Mouse (Mus musculus) brown adipose tissue, adult 24 weeks (tissue): ENCODE measurements around the gene Ccdc71. TPM values are rescaled to one million over a fixed set of nuclear protein-coding genes. Genes with fewer than 3 reads are reported as not detected.

ENCODE experiments used
- H3K27ac ChIP-seq: fragments of 200-500 bp; replicated peaks from 2 replicates; pipeline ENCODE4 v1.5.1; 2012; ENCODE audit warnings: low read depth, mild to moderate bottlenecking, low read length
- H3K4me1 ChIP-seq: fragments of 200-500 bp; 2 replicates; pipeline ENCODE4 v1.6.1; 2012; ENCODE audit warnings: low read length, mixed read lengths; ENCODE audit not compliant: control insufficient read depth, insufficient read depth, insufficient read length
- H3K4me3 ChIP-seq: fragments of 200-500 bp; 2 replicates; pipeline ENCODE4 v1.5.1; 2012; ENCODE audit warnings: low read depth, mild to moderate bottlenecking, low read length, moderate library complexity; ENCODE audit not compliant: insufficient read depth
- polyA plus RNA-seq: library from polyadenylated mRNA; stranded (reverse); fragments of >200 nt; gene quantifications from 2 replicates; pipeline ENCODE4 v1.2.4, GENCODE M21; 2012; ENCODE audit not compliant: missing spikeins, insufficient read depth, insufficient read length

Gene Ccdc71
- polyA plus RNA-seq, 1 experiment, result 8.2 TPM

GRCm38 (mm10) chr9:108478638-108479156, 18.4 kb downstream of the Ccdc71 start:
- Histone ChIP-seq H3K4me1 (peaks cover 14% of the 10 kb centered on the region), H3K27ac (peak overlapping the region; percentile 90), H3K4me3 (peak overlapping the region; percentile 98)

DNA sequence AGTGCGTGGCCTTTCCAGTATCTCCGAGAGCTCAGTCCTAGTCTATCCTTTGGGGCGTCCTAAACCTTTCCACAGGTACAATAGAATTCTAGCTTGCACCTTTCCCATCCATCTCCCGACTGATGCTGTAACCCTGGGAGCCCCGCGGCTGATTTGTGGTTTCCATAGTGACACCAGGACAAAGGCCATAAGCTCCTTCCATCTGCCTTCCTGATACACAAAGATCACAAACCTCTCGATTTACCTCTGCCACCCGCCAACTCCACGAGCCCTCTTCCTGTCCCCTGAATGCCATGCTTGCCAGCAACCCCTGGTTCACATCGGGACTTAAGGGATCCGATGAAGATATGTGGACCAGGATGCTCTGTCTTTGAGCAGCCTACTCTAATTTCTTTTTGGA, 18.9 kb downstream of the Ccdc71 start:
- Histone ChIP-seq H3K4me3 (peak overlapping the region; percentile 98), H3K4me1 (peaks cover 14% of the 10 kb centered on the region), H3K27ac (peak overlapping the region; percentile 83)

GRCm38 (mm10) chr9:108479721-108480351, 19.5 kb downstream of the Ccdc71 start, which contains the start of gene Lamb2:
Gene Lamb2, plus strand, starts transcription at chr9:108479736.
- peak within 1 kb of the TSS; percentile 94 for H3K27ac ChIP-seq
- peak within 1 kb of the TSS; percentile 98 for H3K4me3 ChIP-seq
- H3K4me1 ChIP-seq, result peaks cover 14% of the 10 kb centered on the region

- Histone ChIP-seq H3K4me3 (peak overlapping the region; percentile 98), H3K27ac (no peak overlapping the region)
Measured at GRCm38 (mm10) chr9:108480813-108481519, 20.6 kb downstream of the Ccdc71 start.

GRCm38 (mm10) chr9:108481520-108482210, 21.3 kb downstream of the Ccdc71 start:
- H3K4me1 ChIP-seq, result peaks cover 14% of the 10 kb centered on the region
- no peak overlapping the region for H3K27ac ChIP-seq
- peak overlapping the region; percentile 4; the same call in 1 of the 2 replicates for H3K4me3 ChIP-seq

More at GRCm38 (mm10) chr9:108480813-108481519, 20.6 kb downstream of the Ccdc71 start:
- peaks cover 14% of the 10 kb centered on the region for H3K4me1 ChIP-seq

DNA sequence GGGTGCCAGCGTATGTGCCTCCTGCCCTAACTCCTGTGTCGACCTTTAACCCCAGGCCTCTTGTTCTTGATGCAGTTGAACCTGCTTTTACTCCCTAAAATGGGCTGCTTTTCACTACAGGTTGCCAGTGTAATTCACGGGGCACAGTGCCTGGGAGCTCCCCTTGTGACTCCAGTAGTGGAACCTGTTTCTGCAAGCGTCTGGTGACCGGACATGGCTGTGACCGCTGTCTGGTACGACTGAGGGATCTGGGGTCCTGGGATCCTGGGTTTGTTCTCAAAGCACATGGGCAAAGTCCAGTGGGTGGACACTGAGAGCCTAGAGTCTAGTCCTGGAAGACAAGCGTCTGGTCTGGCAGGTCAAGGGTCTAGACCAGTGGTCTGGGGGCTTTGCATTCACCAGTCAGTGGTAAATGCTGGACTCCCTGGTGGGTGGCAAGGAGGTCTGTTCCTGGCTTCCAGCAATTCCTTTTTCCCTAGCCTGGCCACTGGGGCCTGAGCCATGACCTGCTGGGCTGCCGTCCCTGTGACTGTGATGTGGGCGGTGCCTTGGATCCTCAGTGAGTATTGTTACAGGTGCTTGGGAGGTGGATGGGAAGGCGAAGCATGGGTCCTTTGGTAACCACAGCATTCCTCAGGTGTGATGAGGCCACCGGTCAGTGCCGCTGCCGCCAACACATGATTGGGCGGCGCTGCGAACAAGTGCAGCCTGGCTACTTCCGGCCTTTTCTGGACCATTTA, 22.9 kb downstream of the Ccdc71 start:
- Histone ChIP-seq H3K4me1 (peaks cover 14% of the 10 kb centered on the region), H3K4me3 (no peak overlapping the region), H3K27ac (no peak overlapping the region)

DNA sequence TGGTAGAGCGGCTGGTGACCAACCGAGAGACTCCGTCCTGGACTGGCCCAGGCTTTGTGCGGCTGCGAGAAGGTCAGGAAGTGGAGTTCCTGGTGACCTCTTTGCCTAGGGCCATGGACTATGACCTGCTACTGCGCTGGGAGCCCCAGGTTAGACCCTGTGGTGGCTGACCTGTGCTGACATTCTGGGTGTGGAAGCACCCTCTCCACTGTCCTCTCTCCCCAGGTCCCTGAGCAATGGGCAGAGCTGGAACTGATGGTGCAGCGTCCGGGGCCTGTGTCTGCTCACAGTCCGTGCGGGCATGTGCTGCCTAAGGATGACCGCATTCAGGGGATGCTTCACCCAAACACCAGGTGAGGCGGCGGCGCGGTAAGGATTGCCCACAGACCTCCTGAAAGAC, 23.7 kb downstream of the Ccdc71 start:
- Histone ChIP-seq H3K4me1 (peaks cover 13% of the 10 kb centered on the region), H3K4me3 (no peak overlapping the region), H3K27ac (no peak overlapping the region)

DNA sequence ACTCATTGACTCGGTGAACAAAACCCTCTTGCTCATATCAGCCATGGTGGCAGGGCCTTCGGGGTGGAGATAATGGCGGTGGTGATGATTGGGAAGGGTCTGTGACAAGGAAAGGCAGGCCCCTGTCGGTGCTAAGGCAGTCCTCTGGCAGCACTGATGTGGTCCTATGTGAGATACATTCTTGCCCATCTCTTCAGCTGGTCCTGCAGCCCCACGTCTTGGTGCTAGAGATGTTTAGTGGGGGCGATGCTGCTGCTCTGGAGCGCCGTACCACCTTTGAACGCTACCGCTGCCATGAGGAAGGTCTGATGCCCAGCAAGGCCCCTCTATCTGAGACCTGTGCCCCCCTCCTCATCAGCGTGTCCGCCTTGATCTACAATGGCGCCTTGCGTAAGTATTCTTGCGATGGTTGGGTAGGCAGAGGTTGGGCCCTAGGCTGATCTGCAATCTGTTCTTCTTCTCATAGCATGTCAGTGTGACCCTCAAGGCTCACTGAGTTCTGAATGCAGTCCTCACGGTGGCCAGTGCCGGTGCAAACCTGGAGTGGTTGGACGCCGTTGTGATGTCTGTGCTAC, 25.1 kb downstream of the Ccdc71 start:
- Histone ChIP-seq H3K4me3 (no peak overlapping the region), H3K27ac (no peak overlapping the region), H3K4me1 (peaks cover 13% of the 10 kb centered on the region)

DNA sequence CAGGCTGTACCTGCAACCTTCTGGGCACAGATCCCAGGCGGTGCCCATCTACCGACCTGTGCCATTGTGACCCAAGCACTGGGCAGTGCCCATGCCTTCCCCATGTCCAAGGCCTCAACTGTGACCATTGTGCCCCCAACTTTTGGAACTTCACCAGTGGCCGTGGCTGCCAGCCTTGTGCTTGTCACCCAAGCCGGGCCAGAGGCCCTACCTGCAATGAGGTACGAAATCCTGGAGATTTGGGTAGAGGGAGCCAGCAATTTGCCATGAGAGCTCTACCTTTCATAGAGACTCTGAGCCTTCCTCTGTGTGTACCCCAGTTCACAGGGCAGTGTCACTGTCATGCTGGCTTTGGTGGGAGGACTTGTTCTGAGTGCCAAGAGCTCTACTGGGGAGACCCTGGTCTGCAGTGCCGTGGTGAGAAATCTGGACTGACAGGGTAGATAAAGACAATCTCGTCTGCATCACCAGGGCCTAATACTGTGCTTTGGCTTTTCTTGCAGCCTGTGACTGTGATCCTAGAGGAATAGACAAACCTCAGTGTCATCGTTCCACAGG, 26.7 kb downstream of the Ccdc71 start:
- H3K27ac ChIP-seq, result no peak overlapping the region
- H3K4me1 ChIP-seq, result peaks cover 8% of the 10 kb centered on the region
- H3K4me3 ChIP-seq, result no peak overlapping the region

DNA sequence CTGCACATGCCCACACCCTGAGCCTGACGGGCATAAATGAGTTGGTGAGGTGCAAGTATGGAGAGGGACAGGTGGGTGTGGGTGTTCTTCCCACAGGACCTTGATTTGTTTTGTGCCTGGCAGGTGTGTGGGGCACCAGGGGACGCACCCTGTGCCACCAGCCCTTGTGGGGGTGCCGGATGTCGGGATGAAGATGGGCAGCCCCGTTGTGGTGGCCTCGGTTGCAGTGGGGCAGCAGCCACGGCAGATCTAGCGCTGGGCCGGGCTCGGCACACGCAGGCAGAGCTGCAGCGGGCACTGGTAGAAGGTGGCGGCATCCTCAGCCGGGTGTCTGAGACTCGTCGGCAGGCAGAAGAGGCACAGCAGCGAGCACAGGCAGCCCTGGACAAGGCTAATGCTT, 28.1 kb downstream of the Ccdc71 start:
- Histone ChIP-seq H3K4me1 (peaks cover 13% of the 10 kb centered on the region), H3K4me3 (no peak overlapping the region), H3K27ac (no peak overlapping the region)

GRCm38 (mm10) chr9:108489215-108489614, 28.9 kb downstream of the Ccdc71 start:
- Histone ChIP-seq H3K4me1 (peaks cover 13% of the 10 kb centered on the region), H3K4me3 (no peak overlapping the region), H3K27ac (0 out of 2 replicates have a peak overlapping the region, but pooled peaks have one; percentile 70)

DNA sequence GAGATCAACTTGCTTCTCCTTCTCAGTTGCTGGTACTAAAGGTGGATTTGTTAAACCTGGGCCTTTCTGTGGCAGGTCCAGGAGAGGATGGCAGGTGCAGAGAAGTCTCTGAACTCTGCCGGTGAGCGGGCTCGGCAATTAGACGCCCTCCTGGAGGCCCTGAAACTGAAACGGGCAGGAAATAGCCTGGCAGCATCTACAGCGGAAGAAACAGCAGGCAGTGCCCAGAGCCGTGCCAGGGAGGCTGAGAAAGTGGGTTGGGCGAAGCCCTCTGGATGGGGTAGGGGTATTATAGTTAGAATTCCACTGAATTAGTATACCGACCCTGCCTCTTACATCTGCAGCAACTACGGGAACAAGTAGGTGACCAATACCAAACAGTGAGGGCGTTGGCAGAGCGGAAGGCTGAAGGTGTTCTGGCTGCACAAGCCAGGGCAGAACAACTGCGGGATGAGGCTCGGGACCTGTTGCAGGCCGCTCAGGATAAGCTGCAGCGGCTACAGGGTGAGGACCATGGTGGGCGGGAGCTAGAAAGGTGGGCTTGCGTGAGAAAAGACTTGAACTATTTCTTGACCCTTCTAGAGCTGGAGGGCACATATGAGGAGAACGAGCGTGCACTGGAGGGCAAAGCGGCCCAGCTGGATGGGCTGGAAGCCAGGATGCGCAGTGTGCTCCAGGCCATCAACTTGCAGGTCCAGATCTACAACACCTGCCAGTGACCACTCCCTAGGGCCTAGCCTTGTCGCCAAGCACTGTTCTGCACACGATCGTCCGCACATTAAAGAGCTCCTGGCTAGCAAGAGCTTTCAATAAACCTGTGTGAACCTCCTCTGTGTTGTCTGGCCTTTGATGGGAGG, 29.6 kb downstream of the Ccdc71 start:
- H3K4me1 ChIP-seq, result peaks cover 13% of the 10 kb centered on the region
- H3K27ac ChIP-seq, result peak overlapping the region; percentile 70
- peak overlapping the region; percentile 89 for H3K4me3 ChIP-seq

- Histone ChIP-seq H3K4me1 (peaks cover 13% of the 10 kb centered on the region), H3K4me3 (peak within 1 kb of the TSS; percentile 89), H3K27ac (peak within 1 kb of the TSS; percentile 90)
Measured at GRCm38 (mm10) chr9:108490559-108491285, 30.4 kb downstream of the Ccdc71 start, which contains the start of gene Usp19. Gene Usp19, plus strand, starts transcription at chr9:108490602.
